Mouse (Mus musculus) embryonic facial prominence, embryonic 14.5 days (tissue): Measurements from ENCODE around the gene Pfdn5. TPM values are rescaled to one million over a fixed set of nuclear protein-coding genes. Genes with fewer than 3 reads are reported as not detected.
"Not testable (repeated sequence)": the region's sequence is repeated elsewhere in the genome, so short reads cannot be mapped to it uniquely, and the experiment has no call there.

Experiments
- ATAC-seq: fragments of 200-750 bp; cut with Nextera tagmentation; 2 replicates; pipeline ENCODE4 v1.8.0; 2017; ENCODE audit warnings: low read depth, moderate number of reproducible peaks, moderate TSS enrichment
- DNase-seq: peaks from one replicate; pipeline ENCODE4 v3.0.0-alpha.2; 2015; ENCODE audit warnings: low spot score
- H3K27ac ChIP-seq: fragments of 300-500 bp; sonication (generic); replicated peaks from 2 replicates; pipeline ENCODE4 v1.5.1; 2014; ENCODE audit warnings: low read depth, mild to moderate bottlenecking, low read length, moderate library complexity
- H3K27me3 ChIP-seq: fragments of 300-500 bp; sonication (generic); replicated peaks from 2 replicates; pipeline ENCODE4 v1.6.1; 2014; ENCODE audit warnings: low read length; ENCODE audit not compliant: control insufficient read depth, insufficient read depth
- H3K36me3 ChIP-seq: fragments of 300-500 bp; sonication (generic); 2 replicates; pipeline ENCODE4 v1.6.1; 2014; ENCODE audit warnings: low read length, mixed read lengths; ENCODE audit not compliant: control insufficient read depth, insufficient read depth
- H3K4me1 ChIP-seq: fragments of 300-500 bp; sonication (generic); 2 replicates; pipeline ENCODE4 v1.6.1; 2014; ENCODE audit warnings: antibody characterized with exemption, low read length; ENCODE audit not compliant: control insufficient read depth, insufficient read depth
- H3K4me2 ChIP-seq: fragments of 300-500 bp; sonication (generic); 2 replicates; pipeline ENCODE4 v1.6.1; 2014; ENCODE audit warnings: low read depth, mild to moderate bottlenecking, low read length, moderate library complexity, mixed read lengths
- H3K4me3 ChIP-seq: fragments of 300-500 bp; sonication (generic); 2 replicates; pipeline ENCODE4 v1.5.1; 2014; ENCODE audit warnings: low read depth, mild to moderate bottlenecking, low read length
- H3K9ac ChIP-seq: fragments of 300-500 bp; sonication (generic); 2 replicates; pipeline ENCODE4 v1.6.1; 2014; ENCODE audit warnings: low read depth, mild to moderate bottlenecking, low read length, moderate library complexity, mixed read lengths
- H3K9me3 ChIP-seq: fragments of 300-500 bp; sonication (generic); 2 replicates; pipeline ENCODE4 v1.6.1; 2016; ENCODE audit warnings: low read length; ENCODE audit not compliant: control insufficient read depth
- WGBS: fragments of 180-500 bp; shearing (Covaris S2); extraction: QIAGEN DNeasy Blood & Tissue Kit; methylation state at CpG from one replicate; pipeline ENCODE4 v1.1.7; 2014; 5-methylcytosine and 5-hydroxymethylcytosine counted together
- polyA plus RNA-seq: library from polyadenylated mRNA; unstranded; fragments of >200 nt; fragmentation: Nextera tagmentation; extraction: Ambion mirVana; gene quantifications from 2 replicates; pipeline ENCODE4 v1.2.1, GENCODE M21; 2014

Gene Pfdn5
- polyA plus RNA-seq, 1 experiment from 2014 or later: 478 TPM

GRCm38 (mm10) chr15:102324654-102325473, 1.1 kb upstream of the Pfdn5 start:
- H3K36me3 ChIP-seq: peaks cover 56% of the 10 kb centered on the region

DNA sequence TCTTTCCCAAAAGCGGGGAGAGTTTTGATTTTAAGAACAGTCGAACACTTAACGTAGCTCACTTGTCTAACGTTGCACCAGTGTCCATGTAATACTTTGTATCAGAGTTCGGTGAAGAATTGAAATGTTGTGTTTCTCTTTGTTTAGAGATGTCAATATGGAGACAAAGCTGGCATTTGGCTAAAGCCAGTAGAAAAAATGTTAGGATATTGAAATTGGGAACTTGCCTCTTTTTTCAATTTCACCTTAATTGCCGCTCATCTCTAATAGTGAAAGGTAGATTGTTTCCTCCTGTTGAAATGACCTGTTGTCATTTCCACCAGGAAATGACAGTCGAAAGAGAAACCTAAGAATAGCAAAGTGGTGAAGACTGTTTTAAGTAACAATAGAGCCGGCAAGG, 976 bp downstream of the Pfdn5 start:
- DNase-seq (no peak), ATAC-seq (no peak)
- Histone ChIP-seq H3K4me2 (peak overlapping the region; percentile 72), H3K9me3 (no peaks in the 10 kb centered on the region), H3K4me3 (peak overlapping the region; percentile 91), H3K36me3 (peaks cover 50% of the 10 kb centered on the region), H3K9ac (peak overlapping the region; percentile 87), H3K27ac (peak overlapping the region; percentile 78; the same call in 1 of the 2 replicates), H3K27me3 (no peaks in the 10 kb centered on the region), H3K4me1 (peaks cover 8% of the 10 kb centered on the region; the same call in 1 of the 2 replicates)
- 61% methylated on average over 8 of the region's 8 CpGs for WGBS

More at GRCm38 (mm10) chr15:102324654-102325473, 1.1 kb upstream of the Pfdn5 start:
- no peak for ATAC-seq
- no peak for DNase-seq
- Histone ChIP-seq H3K27ac (no peak overlapping the region), H3K9ac (no peak overlapping the region), H3K4me1 (peaks cover 3% of the 10 kb centered on the region; the same call in 1 of the 2 replicates), H3K4me3 (no peak overlapping the region), H3K4me2 (peak overlapping the region; percentile 72), H3K9me3 (no peaks in the 10 kb centered on the region), H3K27me3 (no peaks in the 10 kb centered on the region)
- 76% methylated on average over 12 of the region's 12 CpGs for WGBS

DNA sequence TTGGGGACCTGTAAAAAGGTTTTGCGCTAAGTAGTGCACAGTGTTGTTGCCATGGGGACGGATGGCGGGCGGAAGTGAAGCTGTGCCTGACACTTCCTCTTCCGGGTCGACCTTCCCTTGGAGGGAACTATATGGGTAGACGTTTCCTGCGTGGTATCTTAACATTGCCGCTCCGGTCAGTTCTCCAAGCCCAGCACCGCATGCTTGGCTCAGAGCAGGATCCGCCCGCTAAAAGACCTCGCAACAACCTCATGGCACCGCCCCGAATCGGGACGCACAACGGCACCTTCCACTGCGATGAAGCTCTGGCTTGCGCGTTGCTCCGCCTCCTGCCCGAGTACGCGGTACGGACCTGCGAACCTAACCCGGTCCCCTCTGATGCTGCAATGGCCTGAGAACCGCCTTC, 5.7 kb downstream of the Pfdn5 start, which contains the start of gene Myg1:
Gene Myg1 (plus strand): TSS at position 100 of the 406 bp plus-strand sequence.
- ATAC-seq: peak; percentile 95
- H3K27ac ChIP-seq: peak within 1 kb of the TSS; percentile 69
- peak; percentile 95 for DNase-seq

DNA sequence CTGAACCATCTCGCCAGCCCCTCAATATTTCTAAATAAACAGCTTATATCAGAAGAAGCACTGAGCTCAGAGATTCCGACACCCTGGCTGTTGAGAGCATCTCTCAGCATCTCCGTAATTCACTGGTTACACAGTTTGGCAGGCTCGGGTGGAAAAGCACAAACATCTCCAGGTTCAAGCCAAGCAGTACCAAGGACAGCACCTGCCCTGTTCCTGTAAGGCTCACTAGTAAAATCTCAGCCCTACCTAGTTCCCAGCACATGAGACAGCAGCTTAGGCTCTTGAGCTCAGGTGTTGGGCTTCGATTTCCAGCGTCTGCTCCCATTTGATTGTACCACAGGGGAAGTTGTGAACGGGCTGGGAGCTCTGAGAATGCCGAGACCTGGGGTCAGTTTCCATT, 9.3 kb downstream of the Pfdn5 start:
- DNase-seq: no peak

More for the DNA sequence above, 5.7 kb downstream of the Pfdn5 start, which contains the start of gene Myg1:
- Histone ChIP-seq H3K4me2 (peak within 1 kb of the TSS; percentile 83), H3K36me3 (peaks cover 64% of the 10 kb centered on the region), H3K27me3 (no peaks in the 10 kb centered on the region), H3K4me3 (peak within 1 kb of the TSS; percentile 69), H3K9me3 (no peaks in the 10 kb centered on the region), H3K9ac (peak within 1 kb of the TSS; percentile 77), H3K4me1 (peaks cover 19% of the 10 kb centered on the region)
- WGBS: 0% methylated on average over 30 of the region's 30 CpGs

GRCm38 (mm10) chr15:102335925-102336324, 10.0 kb downstream of the Pfdn5 start:
- H3K27ac ChIP-seq, ATAC-seq, H3K4me2 ChIP-seq, H3K4me3 ChIP-seq, H3K27me3 ChIP-seq, H3K9me3 ChIP-seq, H3K9ac ChIP-seq: not testable (repeated sequence)
- 88% methylated on average over 5 of the region's 5 CpGs for WGBS
- peaks cover 16% of the 10 kb centered on the region for H3K4me1 ChIP-seq
- peak; percentile 33 for DNase-seq
- peaks cover 75% of the 10 kb centered on the region for H3K36me3 ChIP-seq

More for the DNA sequence above, 9.3 kb downstream of the Pfdn5 start:
- Histone ChIP-seq H3K4me2 (no peak overlapping the region), H3K9me3 (no peaks in the 10 kb centered on the region), H3K27ac (no peak overlapping the region), H3K9ac (no peak overlapping the region), H3K4me3 (no peak overlapping the region), H3K36me3 (peaks cover 79% of the 10 kb centered on the region), H3K4me1 (peaks cover 16% of the 10 kb centered on the region), H3K27me3 (no peaks in the 10 kb centered on the region)
- 82% methylated on average over 8 of the region's 8 CpGs for WGBS
- no peak for ATAC-seq

GRCm38 (mm10) chr15:102336946-102337345, 11.0 kb downstream of the Pfdn5 start:
- H3K9me3 ChIP-seq: no peaks in the 10 kb centered on the region
- H3K27me3 ChIP-seq: no peaks in the 10 kb centered on the region
- no peak overlapping the region for H3K9ac ChIP-seq
- peaks cover 11% of the 10 kb centered on the region for H3K4me1 ChIP-seq
- no peak overlapping the region for H3K4me3 ChIP-seq
- H3K27ac ChIP-seq: no peak overlapping the region
- ATAC-seq (no peak), DNase-seq (no peak)
- 85% methylated on average over 4 of the region's 4 CpGs for WGBS
- peaks cover 74% of the 10 kb centered on the region for H3K36me3 ChIP-seq
- H3K4me2 ChIP-seq: no peak overlapping the region

GRCm38 (mm10) chr15:102339612-102340011, 13.7 kb downstream of the Pfdn5 start:
- Histone ChIP-seq H3K4me1 (no peaks in the 10 kb centered on the region), H3K36me3 (peaks cover 79% of the 10 kb centered on the region), H3K4me2 (no peak overlapping the region), H3K4me3 (no peak overlapping the region), H3K9me3 (no peaks in the 10 kb centered on the region), H3K9ac (no peak overlapping the region; the same call in 1 of the 2 replicates), H3K27me3 (no peaks in the 10 kb centered on the region), H3K27ac (no peak overlapping the region)
- 62% methylated on average over 3 of the region's 5 CpGs for WGBS
- ATAC-seq (no peak), DNase-seq (no peak)

DNA sequence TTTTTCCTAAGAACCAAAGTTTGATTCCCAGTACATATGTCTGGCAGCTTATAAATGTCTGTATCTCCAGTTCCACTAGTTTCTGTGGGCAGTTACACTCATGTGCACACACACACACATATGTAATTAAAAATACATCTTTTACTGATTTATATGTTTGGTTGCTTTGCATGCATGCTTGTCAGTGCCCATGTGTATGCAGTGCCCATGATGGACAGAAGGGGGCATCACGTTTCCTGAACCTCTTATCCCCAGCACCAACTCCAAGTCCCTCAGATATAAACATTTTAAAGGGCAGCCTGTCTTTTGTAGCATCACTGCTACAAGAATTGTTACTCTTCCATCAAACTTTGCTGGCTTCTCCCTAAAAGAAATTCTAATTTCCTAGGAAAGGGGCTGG, 15.7 kb downstream of the Pfdn5 start:
- Histone ChIP-seq H3K4me1 (no peaks in the 10 kb centered on the region), H3K4me3 (no peak overlapping the region), H3K27me3 (no peaks in the 10 kb centered on the region), H3K27ac (no peak overlapping the region), H3K9me3 (no peaks in the 10 kb centered on the region), H3K36me3 (peaks cover 78% of the 10 kb centered on the region), H3K4me2 (no peak overlapping the region), H3K9ac (no peak overlapping the region)
- 11% methylated on average over 1 of the region's 1 CpGs for WGBS
- peak; percentile 28 for DNase-seq
- no peak for ATAC-seq
